Mouse (Mus musculus): Measurements from ENCODE around the gene Gpc5.

The Gpc5 gene

GRCm38 (mm10) chr14:115118626-115119025 lies 26.6 kb downstream of the Gpc5 start:
- no peak for DNase-seq

GRCm38 (mm10) chr14:115148821-115149220 lies 56.8 kb downstream of the Gpc5 start:
- no peak for DNase-seq

- no peak for DNase-seq
Measured at GRCm38 (mm10) chr14:115156597-115156996, 64.6 kb downstream of the Gpc5 start.

GRCm38 (mm10) chr14:115177322-115177836 lies 85.4 kb downstream of the Gpc5 start:
- no peak for DNase-seq

GRCm38 (mm10) chr14:115179925-115180324 lies 87.9 kb downstream of the Gpc5 start:
- DNase-seq, result no peak

GRCm38 (mm10) chr14:115188256-115188655 lies 96.2 kb downstream of the Gpc5 start:
- DNase-seq, result no peak

GRCm38 (mm10) chr14:115228075-115228474 lies 136.1 kb downstream of the Gpc5 start:
- DNase-seq, result no peak

GRCm38 (mm10) chr14:115236387-115236786 lies 144.4 kb downstream of the Gpc5 start:
- DNase-seq, result no peak

GRCm38 (mm10) chr14:115240621-115241373 lies 148.8 kb downstream of the Gpc5 start:
- no peak for DNase-seq

- DNase-seq, result no peak
Measured at GRCm38 (mm10) chr14:115250537-115250936, 158.5 kb downstream of the Gpc5 start.

GRCm38 (mm10) chr14:115251791-115252190 lies 159.8 kb downstream of the Gpc5 start:
- DNase-seq, result no peak

- no peak for DNase-seq
Measured at GRCm38 (mm10) chr14:115253155-115253554, 161.1 kb downstream of the Gpc5 start.

GRCm38 (mm10) chr14:115253685-115254084 lies 161.7 kb downstream of the Gpc5 start:
- DNase-seq, result no peak

GRCm38 (mm10) chr14:115269703-115270402 lies 177.8 kb downstream of the Gpc5 start:
- DNase-seq, result no peak

- DNase-seq, result no peak
Measured at GRCm38 (mm10) chr14:115270445-115270844, 178.4 kb downstream of the Gpc5 start.

GRCm38 (mm10) chr14:115282782-115283181 lies 190.8 kb downstream of the Gpc5 start:
- DNase-seq, result no peak

- DNase-seq, result no peak
Measured at GRCm38 (mm10) chr14:115324247-115324646, 232.2 kb downstream of the Gpc5 start.

GRCm38 (mm10) chr14:115326426-115326825 lies 234.4 kb downstream of the Gpc5 start:
- no peak for DNase-seq

GRCm38 (mm10) chr14:115339084-115339483 lies 247.1 kb downstream of the Gpc5 start:
- no peak for DNase-seq

- no peak for DNase-seq
Measured at GRCm38 (mm10) chr14:115342597-115342996, 250.6 kb downstream of the Gpc5 start.

- no peak for DNase-seq
Measured at GRCm38 (mm10) chr14:115349448-115349847, 257.4 kb downstream of the Gpc5 start.

- no peak for DNase-seq
Measured at GRCm38 (mm10) chr14:115365320-115365935, 273.4 kb downstream of the Gpc5 start.

- no peak for DNase-seq
Measured at GRCm38 (mm10) chr14:115369611-115370167, 277.7 kb downstream of the Gpc5 start.
